26 mouse cellular contexts compared by ENCODE assay signal in the genomic region with DNA sequence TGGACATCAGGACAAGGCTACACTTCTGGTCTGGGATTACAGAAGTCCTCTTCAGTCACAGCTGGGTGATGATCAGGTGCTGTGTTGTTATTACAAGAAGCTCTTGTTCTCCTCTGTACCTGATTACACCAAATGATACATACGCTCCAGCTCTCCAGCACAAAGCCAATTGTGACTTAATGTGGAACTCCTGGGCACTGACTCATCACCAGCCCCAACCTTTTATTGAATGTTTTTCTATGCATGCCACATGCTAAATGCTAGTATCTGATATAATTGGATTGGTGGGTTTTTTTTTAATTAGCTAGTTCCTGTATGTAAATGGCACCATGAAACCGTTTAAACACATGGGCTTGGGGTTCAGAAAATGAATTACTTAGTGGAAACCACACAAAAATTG. TPM values are rescaled to one million over a fixed set of nuclear protein-coding genes. Genes with fewer than 3 reads are reported as not detected.
DNase-seq lines count a peak whose midpoint lies in the region; ATAC-seq and TF ChIP-seq lines count a peak whose summit lies in the region.
"Had no signal": no experiment of that assay in that cellular context is flagged by ENCODE, and none has a peak within 500 bp of the region (broad histone marks: within the 10 kb centered on the region; RNA-seq: fewer than 3 reads in every experiment).

A gene (minus strand): TSS at position 101 of the 400 bp plus-strand sequence.

- no peak within 1 kb of the TSS for H3K4me3 ChIP-seq in midbrain, embryonic 11.5 days (ENCODE audit: low read depth, low read length)
- no peak within 1 kb of the TSS for H3K4me3 ChIP-seq in midbrain, postnatal 0 days (ENCODE audit: low read depth, low read length)
- no peak within 1 kb of the TSS for H3K4me3 ChIP-seq in ES-Bruce4 (ENCODE audit: low read depth, low read length)
- no peak within 1 kb of the TSS for H3K4me3 ChIP-seq in hindbrain, postnatal 0 days (ENCODE audit: low read length)
- H3K4me3 ChIP-seq: embryonic facial prominence, embryonic 10.5 days; embryonic facial prominence, embryonic 12.5 days; forebrain, embryonic 13.5 days; forebrain, embryonic 15.5 days had no signal

- H3K4me2 ChIP-seq in midbrain, embryonic 11.5 days = no peak within 1 kb of the TSS
- no peak within 1 kb of the TSS for H3K4me2 ChIP-seq in midbrain, postnatal 0 days (ENCODE audit: low read depth, low read length, poor library complexity, severe bottlenecking)
- no peak within 1 kb of the TSS for H3K4me2 ChIP-seq in hindbrain, postnatal 0 days (ENCODE audit: low read depth, low read length)
- H3K4me2 ChIP-seq: embryonic facial prominence, embryonic 12.5 days; forebrain, embryonic 13.5 days; forebrain, embryonic 15.5 days had no signal

- ATAC-seq in midbrain, embryonic 11.5 days (ENCODE audit: low FRiP score) = no peak
- ATAC-seq in midbrain, postnatal 0 days (ENCODE audit: low FRiP score) = no peak
- ATAC-seq in hindbrain, postnatal 0 days = no peak
- ATAC-seq: activated CD4-positive, CD25-positive, alpha-beta regulatory T cell, adult 4 months; forebrain, embryonic 13.5 days; forebrain, embryonic 15.5 days; forebrain, postnatal 0 days; Patski had no signal

- H3K36me3 ChIP-seq in midbrain, embryonic 11.5 days (ENCODE audit: control insufficient read depth, insufficient read depth, low read length) = no peaks in the 10 kb centered on the region
- no peaks in the 10 kb centered on the region for H3K36me3 ChIP-seq in midbrain, postnatal 0 days (ENCODE audit: insufficient read depth, low read length)
- H3K36me3 ChIP-seq in ES-Bruce4 (ENCODE audit: control insufficient read depth, insufficient read depth, low read length, poor library complexity, severe bottlenecking) = peaks cover 19% of the 10 kb centered on the region
- no peaks in the 10 kb centered on the region for H3K36me3 ChIP-seq in hindbrain, postnatal 0 days (ENCODE audit: insufficient read depth, low read length)
- H3K36me3 ChIP-seq: embryonic facial prominence, embryonic 10.5 days; embryonic facial prominence, embryonic 12.5 days; forebrain, embryonic 15.5 days had no signal

- TF ChIP-seq CTCF in midbrain, postnatal 0 days (IDR thresholded peaks at IDR 0.05) = no peak
- TF ChIP-seq CTCF in ES-Bruce4 (IDR thresholded peaks at IDR 0.05; ENCODE audit: low read depth, low read length) = no peak
- TF ChIP-seq CTCF in hindbrain, postnatal 0 days (IDR thresholded peaks at IDR 0.05; ENCODE audit: low read depth) = no peak

- no peaks in the 10 kb centered on the region for H3K4me1 ChIP-seq in midbrain, embryonic 11.5 days (ENCODE audit: control insufficient read depth, insufficient read depth, low read length)
- H3K4me1 ChIP-seq in midbrain, postnatal 0 days (ENCODE audit: insufficient read depth, low read length) = no peaks in the 10 kb centered on the region
- H3K4me1 ChIP-seq in ES-Bruce4 (ENCODE audit: control insufficient read depth, insufficient read depth, low read length) = no peaks in the 10 kb centered on the region
- H3K4me1 ChIP-seq in hindbrain, postnatal 0 days (ENCODE audit: insufficient read depth, low read length) = no peaks in the 10 kb centered on the region
- H3K4me1 ChIP-seq: embryonic facial prominence, embryonic 10.5 days; embryonic facial prominence, embryonic 12.5 days; forebrain, embryonic 13.5 days; forebrain, embryonic 15.5 days had no signal

- peak; percentile 35 for DNase-seq in midbrain, embryonic 11.5 days (ENCODE audit: low spot score, missing footprints)
- DNase-seq in midbrain, postnatal 0 days (ENCODE audit: low spot score) = no peak
- peak; percentile 18 for DNase-seq in Muller cell, postnatal 12 days (ENCODE audit: inconsistent ontology term)
- DNase-seq in hindbrain, postnatal 0 days (ENCODE audit: low spot score) = no peak
- DNase-seq: adrenal gland, adult 8-10 months; adrenal gland, postnatal 14 days; adrenal gland, postnatal 36 days; B cell, adult 2 months; cerebellum, adult 11-12 months; cerebellum, adult 2 months; cerebellum, adult 9-10 months; cerebellum, postnatal 10 days; cerebellum, postnatal 25 days; forebrain, postnatal 0 days had no signal

- WGBS in midbrain, embryonic 11.5 days = 94% methylated on average over 2 of the region's 2 CpGs
- WGBS in midbrain, postnatal 0 days = 84% methylated on average over 2 of the region's 2 CpGs
- WGBS in hindbrain, postnatal 0 days = 88% methylated on average over 2 of the region's 2 CpGs

- H3K9me3 ChIP-seq in midbrain, embryonic 11.5 days (ENCODE audit: control insufficient read depth, low read length) = no peaks in the 10 kb centered on the region
- no peaks in the 10 kb centered on the region for H3K9me3 ChIP-seq in midbrain, postnatal 0 days (ENCODE audit: low read length)
- H3K9me3 ChIP-seq in ES-Bruce4 (replicated peaks; ENCODE audit: control insufficient read depth, insufficient read depth, low read length, poor library complexity, severe bottlenecking) = no peaks in the 10 kb centered on the region
- H3K9me3 ChIP-seq in hindbrain, postnatal 0 days (ENCODE audit: low read length) = no peaks in the 10 kb centered on the region
- H3K9me3 ChIP-seq: embryonic facial prominence, embryonic 10.5 days; embryonic facial prominence, embryonic 12.5 days; forebrain, embryonic 13.5 days; forebrain, embryonic 15.5 days had no signal

- no peak within 1 kb of the TSS for H3K9ac ChIP-seq in midbrain, embryonic 11.5 days (ENCODE audit: low read length)
- no peak within 1 kb of the TSS for H3K9ac ChIP-seq in midbrain, postnatal 0 days (replicated peaks; ENCODE audit: low read length, poor library complexity, severe bottlenecking)
- H3K9ac ChIP-seq in ES-Bruce4 (ENCODE audit: low read depth, poor library complexity, severe bottlenecking) = no peak within 1 kb of the TSS
- H3K9ac ChIP-seq in hindbrain, postnatal 0 days (replicated peaks; ENCODE audit: low read length) = no peak within 1 kb of the TSS
- H3K9ac ChIP-seq: embryonic facial prominence, embryonic 12.5 days; forebrain, embryonic 13.5 days; forebrain, embryonic 15.5 days; forebrain, postnatal 0 days had no signal

- H3K27me3 ChIP-seq in midbrain, embryonic 11.5 days (ENCODE audit: control insufficient read depth, insufficient read depth, low read length) = no peaks in the 10 kb centered on the region
- H3K27me3 ChIP-seq in midbrain, postnatal 0 days (ENCODE audit: insufficient read depth, low read length) = no peaks in the 10 kb centered on the region
- H3K27me3 ChIP-seq in ES-Bruce4 (ENCODE audit: control insufficient read depth, insufficient read depth, low read length, poor library complexity, severe bottlenecking) = no peaks in the 10 kb centered on the region
- H3K27me3 ChIP-seq in hindbrain, postnatal 0 days (ENCODE audit: insufficient read depth, low read length) = no peaks in the 10 kb centered on the region
- H3K27me3 ChIP-seq: embryonic facial prominence, embryonic 12.5 days; forebrain, embryonic 13.5 days; forebrain, embryonic 15.5 days; Patski had no signal

- TF ChIP-seq POLR2A in ES-Bruce4 (IDR thresholded peaks at IDR 0.05; ENCODE audit: insufficient read depth, low read length) = no peak

- H3K27ac ChIP-seq in midbrain, embryonic 11.5 days (ENCODE audit: low read depth, low read length) = no peak within 1 kb of the TSS
- no peak within 1 kb of the TSS for H3K27ac ChIP-seq in midbrain, postnatal 0 days (ENCODE audit: low read depth, low read length)
- H3K27ac ChIP-seq in ES-Bruce4 (ENCODE audit: insufficient read depth, low read length) = no peak within 1 kb of the TSS
- no peak within 1 kb of the TSS for H3K27ac ChIP-seq in hindbrain, postnatal 0 days
- H3K27ac ChIP-seq: embryonic facial prominence, embryonic 10.5 days; embryonic facial prominence, embryonic 12.5 days; forebrain, embryonic 13.5 days; forebrain, embryonic 15.5 days had no signal

- no peak for TF ChIP-seq EP300 in ES-Bruce4 (IDR thresholded peaks at IDR 0.05; ENCODE audit: insufficient read depth, low read depth, low read length)

RNA-seq across cellular contexts. Expression of the gene that starts here (rescaled TPM):
- not detected in 2 replicates for polyA plus RNA-seq in midbrain, embryonic 11.5 days (2014; fragmentation: Nextera tagmentation; extraction: Ambion mirVana)
- not detected in 2 replicates for total RNA-seq in midbrain, postnatal 0 days (2014; rRNA removed)
- not detected in 2 replicates for polyA plus RNA-seq in midbrain, postnatal 0 days (2015; fragmentation: Nextera tagmentation; extraction: Ambion mirVana)
- polyA plus RNA-seq in ES-Bruce4 (2011; ENCODE audit: insufficient read depth, insufficient read length, low read depth, missing spikeins) = 27.2 and 28.8 TPM in 2 replicates
- total RNA-seq in hindbrain, postnatal 0 days (2014; rRNA removed) = not detected in 2 replicates
- not detected in 2 replicates for polyA plus RNA-seq in hindbrain, postnatal 0 days (2015; fragmentation: Nextera tagmentation; extraction: Ambion mirVana)
- total RNA-seq: adrenal gland, adult 18-20 months; adrenal gland, adult 8-10 months; adrenal gland, postnatal 14 days; adrenal gland, postnatal 36 days; forebrain, postnatal 0 days; MEL had no signal
- polyA plus RNA-seq: activated CD4-positive, CD25-positive, alpha-beta regulatory T cell, adult 4 months; cerebellum, adult 2 months; cortical plate, adult 2 months; embryonic facial prominence, embryonic 10.5 days; embryonic facial prominence, embryonic 12.5 days; embryonic facial prominence, embryonic 14.5 days; forebrain, embryonic 11.5 days; forebrain, embryonic 13.5 days; forebrain, embryonic 15.5 days; forebrain, postnatal 0 days; Patski had no signal

Comparison
In these comparisons a context has a peak if more than half of its experiments do, and no peak if none do; other contexts are left out.
1. RNA of the gene that starts here (polyA plus RNA-seq): 27.2 to 28.8 TPM in ES-Bruce4; not detected in midbrain, embryonic 11.5 days, not detected in midbrain, postnatal 0 days and not detected in hindbrain, postnatal 0 days; every median in the first group is over 10 times any median in the second.
2. Peak in DNase-seq in midbrain, embryonic 11.5 days; RNA of the gene not detected or under 1 TPM.